Mouse (Mus musculus): ENCODE measurements around the gene Tnc. TPM values are rescaled to one million over a fixed set of nuclear protein-coding genes. Genes with fewer than 3 reads are reported as not detected.

The Tnc gene
- polyA plus RNA-seq, 1 experiment from 2014 or later = 15.9 TPM

- no peak overlapping the region for H3K9ac ChIP-seq (ENCODE audit: low read length)
- ATAC-seq = no peak
- DNase-seq (ENCODE audit: low spot score) = no peak
- H3K4me2 ChIP-seq (ENCODE audit: low read length) = no peak overlapping the region
- no peak overlapping the region for H3K27ac ChIP-seq (ENCODE audit: low read depth, low read length)
- no peaks in the 10 kb centered on the region for H3K36me3 ChIP-seq (ENCODE audit: control insufficient read depth, insufficient read depth, low read length)
- no peaks in the 10 kb centered on the region for H3K27me3 ChIP-seq (replicated peaks; ENCODE audit: control insufficient read depth, insufficient read depth, low read length)
- no peaks in the 10 kb centered on the region for H3K9me3 ChIP-seq (replicated peaks; ENCODE audit: control insufficient read depth, low read length)
- H3K4me3 ChIP-seq (ENCODE audit: low read depth, low read length) = no peak overlapping the region
- no peaks in the 10 kb centered on the region for H3K4me1 ChIP-seq (ENCODE audit: control insufficient read depth, insufficient read depth, low read length)
- 88% methylated on average over 2 of the region's 2 CpGs for WGBS
These were observed 105.4 kb downstream of the Tnc start for GRCm38 (mm10) chr4:63941420-63941819.

DNA sequence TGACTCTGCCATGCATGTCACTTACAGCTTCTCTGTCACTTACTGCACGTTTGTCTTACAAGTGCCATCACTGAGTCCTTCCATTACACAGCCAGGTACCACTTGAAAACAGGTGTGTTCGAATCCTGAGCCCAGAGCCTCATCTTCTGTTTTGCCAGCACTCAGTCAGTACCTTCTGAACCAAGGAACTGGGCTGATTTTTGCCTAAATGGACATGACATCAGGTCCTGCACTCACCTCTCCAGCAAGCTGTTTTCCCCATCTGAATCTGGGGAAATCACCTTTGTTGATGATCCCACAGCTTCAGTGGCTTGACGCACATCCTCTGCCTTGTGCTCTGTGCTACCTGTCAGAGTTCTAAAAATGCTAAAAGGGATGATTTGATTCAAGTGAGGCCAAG lies 107.4 kb downstream of the Tnc start:
- no peak overlapping the region for H3K4me3 ChIP-seq (ENCODE audit: low read depth, low read length)
- ATAC-seq (no peak), DNase-seq (ENCODE audit: low spot score) (no peak)
- H3K27ac ChIP-seq (ENCODE audit: low read depth, low read length) = no peak overlapping the region
- no peaks in the 10 kb centered on the region for H3K27me3 ChIP-seq (replicated peaks; ENCODE audit: control insufficient read depth, insufficient read depth, low read length)
- no peaks in the 10 kb centered on the region for H3K4me1 ChIP-seq (ENCODE audit: control insufficient read depth, insufficient read depth, low read length)
- no peak overlapping the region for H3K4me2 ChIP-seq (ENCODE audit: low read length)
- H3K9ac ChIP-seq (ENCODE audit: low read length) = no peak overlapping the region
- H3K9me3 ChIP-seq (replicated peaks; ENCODE audit: control insufficient read depth, low read length) = no peaks in the 10 kb centered on the region
- H3K36me3 ChIP-seq (ENCODE audit: control insufficient read depth, insufficient read depth, low read length) = no peaks in the 10 kb centered on the region
- WGBS = 78% methylated on average over 3 of the region's 3 CpGs

- Histone ChIP-seq H3K9me3 (replicated peaks; ENCODE audit: control insufficient read depth, low read length) (no peaks in the 10 kb centered on the region), H3K9ac (ENCODE audit: low read length) (no peak overlapping the region), H3K4me2 (ENCODE audit: low read length) (no peak overlapping the region), H3K27me3 (replicated peaks; ENCODE audit: control insufficient read depth, insufficient read depth, low read length) (no peaks in the 10 kb centered on the region), H3K27ac (ENCODE audit: low read depth, low read length) (no peak overlapping the region), H3K36me3 (ENCODE audit: control insufficient read depth, insufficient read depth, low read length) (no peaks in the 10 kb centered on the region), H3K4me3 (ENCODE audit: low read depth, low read length) (no peak overlapping the region), H3K4me1 (ENCODE audit: control insufficient read depth, insufficient read depth, low read length) (no peaks in the 10 kb centered on the region)
- DNase-seq (ENCODE audit: low spot score) (no peak), ATAC-seq (no peak)
- 85% methylated on average over 4 of the region's 4 CpGs for WGBS
These were observed 110.9 kb downstream of the Tnc start for GRCm38 (mm10) chr4:63935960-63936359.

GRCm38 (mm10) chr4:63935314-63935713 lies 111.5 kb downstream of the Tnc start:
- no peaks in the 10 kb centered on the region for H3K36me3 ChIP-seq (ENCODE audit: control insufficient read depth, insufficient read depth, low read length)
- H3K4me3 ChIP-seq (ENCODE audit: low read depth, low read length) = no peak overlapping the region

GRCm38 (mm10) chr4:63930863-63931262 lies 116.0 kb downstream of the Tnc start:
- no peaks in the 10 kb centered on the region for H3K4me1 ChIP-seq (ENCODE audit: control insufficient read depth, insufficient read depth, low read length)
- no peak overlapping the region for H3K27ac ChIP-seq (ENCODE audit: low read depth, low read length)
- H3K9ac ChIP-seq (ENCODE audit: low read length) = no peak overlapping the region
- H3K27me3 ChIP-seq (replicated peaks; ENCODE audit: control insufficient read depth, insufficient read depth, low read length) = no peaks in the 10 kb centered on the region
- ATAC-seq (no peak), DNase-seq (ENCODE audit: low spot score) (no peak)
- no peak overlapping the region for H3K4me2 ChIP-seq (ENCODE audit: low read length)
- no peaks in the 10 kb centered on the region for H3K36me3 ChIP-seq (ENCODE audit: control insufficient read depth, insufficient read depth, low read length)
- 87% methylated on average over 2 of the region's 2 CpGs for WGBS
- H3K4me3 ChIP-seq (ENCODE audit: low read depth, low read length) = no peak overlapping the region
- H3K9me3 ChIP-seq (replicated peaks; ENCODE audit: control insufficient read depth, low read length) = no peaks in the 10 kb centered on the region

More at GRCm38 (mm10) chr4:63935314-63935713, 111.5 kb downstream of the Tnc start:
- H3K27me3 ChIP-seq (replicated peaks; ENCODE audit: control insufficient read depth, insufficient read depth, low read length) = no peaks in the 10 kb centered on the region
- 89% methylated on average over 9 of the region's 9 CpGs for WGBS
- no peak overlapping the region for H3K27ac ChIP-seq (ENCODE audit: low read depth, low read length)
- no peaks in the 10 kb centered on the region for H3K4me1 ChIP-seq (ENCODE audit: control insufficient read depth, insufficient read depth, low read length)
- H3K9ac ChIP-seq (ENCODE audit: low read length) = no peak overlapping the region
- no peak for ATAC-seq
- no peaks in the 10 kb centered on the region for H3K9me3 ChIP-seq (replicated peaks; ENCODE audit: control insufficient read depth, low read length)
- no peak overlapping the region for H3K4me2 ChIP-seq (ENCODE audit: low read length)
- no peak for DNase-seq (ENCODE audit: low spot score)

GRCm38 (mm10) chr4:63929490-63929889 lies 117.3 kb downstream of the Tnc start:
- H3K9ac ChIP-seq (ENCODE audit: low read length) = no peak overlapping the region
- H3K9me3 ChIP-seq (replicated peaks; ENCODE audit: control insufficient read depth, low read length) = no peaks in the 10 kb centered on the region
- DNase-seq (ENCODE audit: low spot score) (no peak), ATAC-seq (no peak)
- WGBS = 93% methylated on average over 2 of the region's 2 CpGs
- no peak overlapping the region for H3K27ac ChIP-seq (ENCODE audit: low read depth, low read length)
- no peak overlapping the region for H3K4me2 ChIP-seq (ENCODE audit: low read length)
- H3K4me1 ChIP-seq (ENCODE audit: control insufficient read depth, insufficient read depth, low read length) = no peaks in the 10 kb centered on the region
- no peak overlapping the region for H3K4me3 ChIP-seq (ENCODE audit: low read depth, low read length)
- no peaks in the 10 kb centered on the region for H3K36me3 ChIP-seq (ENCODE audit: control insufficient read depth, insufficient read depth, low read length)
- H3K27me3 ChIP-seq (replicated peaks; ENCODE audit: control insufficient read depth, insufficient read depth, low read length) = no peaks in the 10 kb centered on the region

DNA sequence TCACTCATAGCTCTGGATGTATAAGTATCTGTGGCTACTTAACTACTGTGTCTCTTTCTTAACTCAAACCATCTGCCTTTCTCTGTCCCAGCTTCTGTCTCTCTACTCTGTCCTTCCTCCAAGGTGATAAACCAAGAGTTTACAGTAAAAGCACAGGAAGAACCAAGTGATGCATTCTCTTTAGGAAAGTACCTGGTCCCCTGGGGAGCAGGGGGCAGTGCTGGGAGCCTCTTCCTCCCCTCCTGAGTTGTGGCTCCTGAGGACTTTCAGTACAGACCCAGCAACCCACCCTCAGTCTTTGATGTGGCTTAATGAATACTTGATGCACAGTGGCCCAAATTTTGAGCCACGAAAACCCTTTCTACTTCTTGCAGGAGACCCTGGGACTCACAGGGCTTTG lies 118.6 kb downstream of the Tnc start:
- 89% methylated on average over 1 of the region's 1 CpGs for WGBS
- Histone ChIP-seq H3K4me1 (ENCODE audit: control insufficient read depth, insufficient read depth, low read length) (no peaks in the 10 kb centered on the region), H3K4me2 (ENCODE audit: low read length) (no peak overlapping the region), H3K4me3 (ENCODE audit: low read depth, low read length) (no peak overlapping the region), H3K36me3 (ENCODE audit: control insufficient read depth, insufficient read depth, low read length) (no peaks in the 10 kb centered on the region), H3K27me3 (replicated peaks; ENCODE audit: control insufficient read depth, insufficient read depth, low read length) (no peaks in the 10 kb centered on the region), H3K27ac (ENCODE audit: low read depth, low read length) (no peak overlapping the region), H3K9ac (ENCODE audit: low read length) (no peak overlapping the region), H3K9me3 (replicated peaks; ENCODE audit: control insufficient read depth, low read length) (no peaks in the 10 kb centered on the region)
- no peak for DNase-seq (ENCODE audit: low spot score)
- no peak for ATAC-seq

- DNase-seq (ENCODE audit: low spot score) (no peak), ATAC-seq (no peak)
- H3K27ac ChIP-seq (ENCODE audit: low read depth, low read length) = no peak overlapping the region
- no peaks in the 10 kb centered on the region for H3K27me3 ChIP-seq (replicated peaks; ENCODE audit: control insufficient read depth, insufficient read depth, low read length)
- H3K9me3 ChIP-seq (replicated peaks; ENCODE audit: control insufficient read depth, low read length) = no peaks in the 10 kb centered on the region
- H3K36me3 ChIP-seq (ENCODE audit: control insufficient read depth, insufficient read depth, low read length) = no peaks in the 10 kb centered on the region
- H3K4me1 ChIP-seq (ENCODE audit: control insufficient read depth, insufficient read depth, low read length) = no peaks in the 10 kb centered on the region
- WGBS = 92% methylated on average over 5 of the region's 5 CpGs
- no peak overlapping the region for H3K4me3 ChIP-seq (ENCODE audit: low read depth, low read length)
- no peak overlapping the region for H3K4me2 ChIP-seq (ENCODE audit: low read length)
- H3K9ac ChIP-seq (ENCODE audit: low read length) = no peak overlapping the region
These were observed 129.6 kb downstream of the Tnc start for GRCm38 (mm10) chr4:63917181-63917580.

- no peak overlapping the region for H3K27ac ChIP-seq (ENCODE audit: low read depth, low read length)
- no peaks in the 10 kb centered on the region for H3K36me3 ChIP-seq (ENCODE audit: control insufficient read depth, insufficient read depth, low read length)
- no peaks in the 10 kb centered on the region for H3K4me1 ChIP-seq (ENCODE audit: control insufficient read depth, insufficient read depth, low read length)
- H3K9me3 ChIP-seq (replicated peaks; ENCODE audit: control insufficient read depth, low read length) = no peaks in the 10 kb centered on the region
- no peaks in the 10 kb centered on the region for H3K27me3 ChIP-seq (replicated peaks; ENCODE audit: control insufficient read depth, insufficient read depth, low read length)
- DNase-seq (ENCODE audit: low spot score) (no peak), ATAC-seq (no peak)
- 82% methylated on average over 8 of the region's 8 CpGs for WGBS
- no peak overlapping the region for H3K4me3 ChIP-seq (ENCODE audit: low read depth, low read length)
- no peak overlapping the region for H3K9ac ChIP-seq (ENCODE audit: low read length)
- H3K4me2 ChIP-seq (ENCODE audit: low read length) = no peak overlapping the region
These were observed 130.1 kb downstream of the Tnc start for GRCm38 (mm10) chr4:63916753-63917152.
